Comparison of ENCODE assay signal across 8 mouse cellular contexts in the genomic region with DNA sequence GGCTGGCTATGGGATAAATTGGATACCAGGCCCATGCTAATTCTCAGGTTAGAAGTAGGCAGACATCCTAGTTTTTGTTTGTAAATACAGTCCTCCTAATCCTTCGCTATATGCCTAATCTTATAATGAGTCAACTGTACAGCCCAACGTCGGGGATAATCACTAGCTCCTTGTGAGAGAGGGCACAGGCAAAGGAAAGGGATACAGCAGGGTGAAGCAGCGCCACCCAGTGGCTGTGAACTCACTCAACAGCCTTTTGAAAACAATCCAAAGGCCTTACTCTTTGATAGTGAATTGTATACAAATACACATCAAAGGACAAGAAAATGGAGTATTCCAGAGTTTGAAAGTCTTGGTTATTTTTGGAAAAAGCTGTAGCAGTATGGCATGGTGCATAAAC. TPM values are rescaled to one million over a fixed set of nuclear protein-coding genes. Genes with fewer than 3 reads are reported as not detected.
A peak's percentile ranks its signal among the peaks of the same experiment; 100 is the strongest.
DNase-seq lines count a peak whose midpoint lies in the region; ATAC-seq lines count a peak whose summit lies in the region.

No protein-coding gene starts in this region.

- intact Hi-C loops in left cerebral cortex, postnatal 25 days (cut with DNase I): loop anchor here (1.0 to 5.0 kb wide), 2 partner anchors 96 to 146 kb away; no protein-coding TSS in a partner anchor

- DNase-seq in CD4-positive, CD25-positive, alpha-beta regulatory T cell, adult 2 months (ENCODE audit: low read depth, low spot score): peak; percentile 61
- DNase-seq in thymus, postnatal 14 days: peak; percentile 12
- DNase-seq in thymus, adult 18-20 months: no peak
- DNase-seq in cerebellum, postnatal 36 days: peak; percentile 34 to 39
- DNase-seq in heart, postnatal 4 days: peak; percentile 53
- DNase-seq in left cerebral cortex, postnatal 25 days (ENCODE audit: low spot score in 2 of 2): peak; percentile 65 to 70
- peak; percentile 54 for DNase-seq in right cerebral cortex, adult 18-20 months

- ATAC-seq in CD4-positive, CD25-positive, alpha-beta regulatory T cell, adult 4 months: no peak

RNA-seq across cellular contexts. Expression of a gene that starts 10.0 kb away (rescaled TPM):
- polyA plus RNA-seq in CD4-positive, CD25-positive, alpha-beta regulatory T cell, adult 4 months (2017; shearing (Covaris generic)): 10 to 100 TPM; 17.3 to 18.7 TPM
- 10 to 100 TPM; 21.1 to 29.1 TPM for total RNA-seq in heart, postnatal 4 days (2021)
- 10 to 100 TPM; 26.0 TPM for total RNA-seq in left cerebral cortex, postnatal 25 days (2021)

RNA-seq across cellular contexts. Expression of a gene that starts 39.2 kb away (rescaled TPM):
- 1 to 10 TPM; 3.8 to 5.1 TPM for polyA plus RNA-seq in CD4-positive, CD25-positive, alpha-beta regulatory T cell, adult 4 months (2017; shearing (Covaris generic))
- 10 to 100 TPM; 55.9 to 56.5 TPM for total RNA-seq in heart, postnatal 4 days (2021)
- 10 to 100 TPM; 67.6 to 68.1 TPM for total RNA-seq in left cerebral cortex, postnatal 25 days (2021)

Comparison
In these comparisons a context has a peak if more than half of its experiments do, and no peak if none do; other contexts are left out.
1. DNase-seq: peak in CD4-positive, CD25-positive, alpha-beta regulatory T cell, adult 2 months (single experiment), thymus, postnatal 14 days (single experiment), cerebellum, postnatal 36 days (2 of 2), heart, postnatal 4 days (single experiment), left cerebral cortex, postnatal 25 days (2 of 2) and right cerebral cortex, adult 18-20 months (single experiment); none in thymus, adult 18-20 months (0 of 2).